Mouse (Mus musculus) left cerebral cortex, postnatal 4 days (tissue): ENCODE results near the gene Tctex1d4. TPM values are rescaled to one million over a fixed set of nuclear protein-coding genes. Genes with fewer than 3 reads are reported as not detected.

Experiments used
- microRNA-seq: library from miRNA; unstranded; fragments of <30 nt; microRNA quantifications from one replicate; pipeline ENCODE4 v1.2.0, GENCODE M21; 2022
- total RNA-seq, 2 experiments: library from RNA; stranded (reverse); gene quantifications; 2 replicates each; pipeline ENCODE4 v1.2.3; 2021

Tctex1d4 gene
- total RNA-seq, 2 experiments from 2014 or later: 0.52 to 0.58 TPM

Small RNAs within 50 kb of the gene (microRNA-seq; reads per million reads assigned to microRNA genes)
- gene Gm22398: not detected

Other genes with a start within 250 kb of the Tctex1d4 start
- 10 to 100 TPM; 14.0 to 14.5 TPM for gene Zswim5, start 249.4 kb upstream of the Tctex1d4 start, total RNA-seq
- 10 to 100 TPM; 28.2 to 30.7 TPM for gene Urod, start 132.4 kb upstream of the Tctex1d4 start, total RNA-seq
- 10 to 100 TPM; 60.7 to 61.1 TPM for gene Hectd3, start 131.5 kb upstream of the Tctex1d4 start, total RNA-seq
- gene Eif2b3, start 107.4 kb upstream of the Tctex1d4 start, total RNA-seq: 10 to 100 TPM; 27.0 to 30.2 TPM
- gene Ptch2, start 30.7 kb upstream of the Tctex1d4 start, total RNA-seq: 1 to 10 TPM; 5.8 to 6.5 TPM
- 1 to 10 TPM; 8.0 to 8.4 TPM for gene Btbd19, start 1.1 kb upstream of the Tctex1d4 start, total RNA-seq
- 10 to 100 TPM; 19.4 to 21.4 TPM for gene Plk3, start 7.2 kb downstream of the Tctex1d4 start, total RNA-seq
- gene Rps8, start 29.4 kb downstream of the Tctex1d4 start, total RNA-seq: 100 to 1,000 TPM; 774 to 852 TPM
- gene Kif2c, start 55.8 kb downstream of the Tctex1d4 start, total RNA-seq: 1 to 10 TPM; 4.0 to 5.0 TPM
- 1 to 10 TPM; 4.6 to 5.2 TPM for gene Tmem53, start 125.2 kb downstream of the Tctex1d4 start, total RNA-seq
- gene Armh1, start 125.3 kb downstream of the Tctex1d4 start, total RNA-seq: 1 to 10 TPM; 1.3 to 1.4 TPM